Mouse (Mus musculus) kidney, adult 2 months (tissue): ENCODE results near the gene Tal1. TPM values are rescaled to one million over a fixed set of nuclear protein-coding genes. Genes with fewer than 3 reads are reported as not detected.

Experiments
- DNase-seq: peaks from one replicate; pipeline ENCODE4 v3.0.0; 2021
- H3K27ac ChIP-seq: fragments of 200-500 bp; 2 replicates; pipeline ENCODE4 v1.5.1; 2012; ENCODE audit warnings: low read depth, low read length, control low read depth, inconsistent platforms; ENCODE audit not compliant: insufficient read depth
- H3K27me3 ChIP-seq: fragments of 200-500 bp; replicated peaks from 2 replicates; pipeline ENCODE4 v1.6.1; 2012; ENCODE audit warnings: mild to moderate bottlenecking, moderate library complexity, low read length, inconsistent platforms; ENCODE audit not compliant: control insufficient read depth, insufficient read depth
- H3K36me3 ChIP-seq: fragments of 200-500 bp; 2 replicates; pipeline ENCODE4 v1.6.1; 2012; ENCODE audit warnings: mild to moderate bottlenecking, moderate library complexity, low read length, inconsistent platforms; ENCODE audit not compliant: control insufficient read depth, insufficient read depth
- H3K4me1 ChIP-seq: fragments of 200-500 bp; 2 replicates; pipeline ENCODE4 v1.6.1; 2011; ENCODE audit warnings: low read length; ENCODE audit not compliant: control insufficient read depth, insufficient read depth
- H3K4me3 ChIP-seq: fragments of 200-500 bp; 2 replicates; pipeline ENCODE4 v1.5.1; 2011; ENCODE audit warnings: mild to moderate bottlenecking, low read depth, low read length, control low read depth; ENCODE audit not compliant: insufficient read depth
- CTCF ChIP-seq: fragments of 200-500 bp; conservative IDR thresholded peaks from 2 replicates; pipeline ENCODE4 v1.5.1; 2011; ENCODE audit warnings: low read depth, mild to moderate bottlenecking, control low read depth, low read length, moderate library complexity, mixed read lengths; ENCODE audit not compliant: insufficient read depth, insufficient read length
- POLR2A ChIP-seq: fragments of 200-500 bp; IDR thresholded peaks from one replicate; pipeline ENCODE4 v1.6.1; 2011; ENCODE audit warnings: low read depth, low read length, control low read depth
- WGBS: fragments of 180-500 bp; shearing (Covaris S2); methylation state at CpG from one replicate; pipeline ENCODE4 v1.1.7; 2018; 5-methylcytosine and 5-hydroxymethylcytosine counted together
- polyA plus RNA-seq: library from polyadenylated mRNA; depleted of rRNA; stranded (reverse); fragments of >200 nt; gene quantifications from 2 replicates; pipeline ENCODE4 v1.2.3, GENCODE M21; 2012

Gene Tal1
- polyA plus RNA-seq, 1 experiment, result 1.8 TPM

GRCm38 (mm10) chr4:115093331-115093864, 37.2 kb downstream of the Tal1 start:
- Histone ChIP-seq H3K36me3 (peaks cover 2% of the 10 kb centered on the region; the same call in 1 of the 2 replicates), H3K4me1 (peaks cover 36% of the 10 kb centered on the region), H3K4me3 (no peak overlapping the region), H3K27ac (peak overlapping the region; percentile 89), H3K27me3 (no peaks in the 10 kb centered on the region)
- DNase-seq, result peak; percentile 86
- 26% methylated on average over 4 of the region's 4 CpGs for WGBS
- no peak for TF ChIP-seq POLR2A
- no peak for TF ChIP-seq CTCF

GRCm38 (mm10) chr4:115094056-115094455, 37.8 kb downstream of the Tal1 start:
- H3K4me3 ChIP-seq, result no peak overlapping the region
- DNase-seq, result no peak
- WGBS, result 68% methylated on average over 2 of the region's 2 CpGs
- peak overlapping the region; percentile 89 for H3K27ac ChIP-seq
- TF ChIP-seq CTCF, result no peak
- no peak for TF ChIP-seq POLR2A
- no peaks in the 10 kb centered on the region for H3K27me3 ChIP-seq
- peaks cover 2% of the 10 kb centered on the region; the same call in 1 of the 2 replicates for H3K36me3 ChIP-seq
- peaks cover 36% of the 10 kb centered on the region for H3K4me1 ChIP-seq

GRCm38 (mm10) chr4:115095671-115096434, 39.6 kb downstream of the Tal1 start:
- WGBS, result 1% methylated on average over 31 of the region's 31 CpGs
- peak overlapping the region; percentile 40 for H3K4me3 ChIP-seq
- peaks cover 2% of the 10 kb centered on the region; the same call in 1 of the 2 replicates for H3K36me3 ChIP-seq
- peak; percentile 12 for TF ChIP-seq POLR2A
- TF ChIP-seq CTCF, result no peak
- H3K4me1 ChIP-seq, result peaks cover 36% of the 10 kb centered on the region
- peak overlapping the region; percentile 83 for H3K27ac ChIP-seq
- DNase-seq, result peak; percentile 75
- H3K27me3 ChIP-seq, result no peaks in the 10 kb centered on the region

GRCm38 (mm10) chr4:115096435-115097145, 40.4 kb downstream of the Tal1 start:
- Histone ChIP-seq H3K27me3 (no peaks in the 10 kb centered on the region), H3K27ac (peak overlapping the region; percentile 83), H3K4me3 (peak overlapping the region; percentile 40; the same call in 1 of the 2 replicates), H3K36me3 (peaks cover 2% of the 10 kb centered on the region; the same call in 1 of the 2 replicates), H3K4me1 (peaks cover 34% of the 10 kb centered on the region)
- no peak for TF ChIP-seq CTCF
- TF ChIP-seq POLR2A, result no peak
- WGBS, result 9% methylated on average over 11 of the region's 11 CpGs
- peak; percentile 58 for DNase-seq

GRCm38 (mm10) chr4:115097146-115097496, 40.9 kb downstream of the Tal1 start:
- no peak for TF ChIP-seq POLR2A
- peak; percentile 62 for TF ChIP-seq CTCF
- under 1% methylated on average over 6 of the region's 6 CpGs for WGBS
- Histone ChIP-seq H3K4me3 (peak overlapping the region; percentile 9; the same call in 1 of the 2 replicates), H3K36me3 (peaks cover 2% of the 10 kb centered on the region; the same call in 1 of the 2 replicates), H3K27ac (peak overlapping the region; percentile 83), H3K27me3 (no peaks in the 10 kb centered on the region), H3K4me1 (peaks cover 29% of the 10 kb centered on the region)
- peak; percentile 56 for DNase-seq

- 33% methylated on average over 6 of the region's 6 CpGs for WGBS
- no peak overlapping the region for H3K4me3 ChIP-seq
- peak; percentile 93 for TF ChIP-seq CTCF
- no peak for TF ChIP-seq POLR2A
- H3K27ac ChIP-seq, result no peak overlapping the region
- peaks cover 5% of the 10 kb centered on the region for H3K4me1 ChIP-seq
- H3K27me3 ChIP-seq, result no peaks in the 10 kb centered on the region
- peak; percentile 63 for DNase-seq
- no peaks in the 10 kb centered on the region for H3K36me3 ChIP-seq
These were observed 45.5 kb downstream of the Tal1 start for GRCm38 (mm10) chr4:115101682-115102081.
